ENCODE assay signal across 12 mouse cellular contexts in genomic region chr4:133052995-133053572, GRCm38 (mm10). TPM values are rescaled to one million over a fixed set of nuclear protein-coding genes. Genes with fewer than 3 reads are reported as not detected.
DNase-seq lines count a peak whose midpoint lies in the region; ATAC-seq lines count a peak whose summit lies in the region.
"Had no signal": no experiment of that assay in that cellular context is flagged by ENCODE, and none has a peak within 500 bp of the region (broad histone marks: within the 10 kb centered on the region; RNA-seq: fewer than 3 reads in every experiment).

No protein-coding gene starts in this region.

- peak overlapping the region; percentile 36 for H3K9ac ChIP-seq in heart, embryonic 16.5 days (ENCODE audit: low read length)
- H3K9ac ChIP-seq in neural tube, embryonic 13.5 days, result 0 out of 2 replicates have a peak overlapping the region, but pooled peaks have one; percentile 2
- no peak overlapping the region for H3K9ac ChIP-seq in limb, embryonic 11.5 days (ENCODE audit: low read length)

- H3K36me3 ChIP-seq in heart, embryonic 16.5 days (ENCODE audit: control insufficient read depth, insufficient read depth), result peaks cover 10% of the 10 kb centered on the region; the same call in 1 of the 2 replicates
- peaks cover 16% of the 10 kb centered on the region for H3K36me3 ChIP-seq in neural tube, embryonic 13.5 days
- peaks cover 3% of the 10 kb centered on the region; the same call in 1 of the 2 replicates for H3K36me3 ChIP-seq in limb, embryonic 11.5 days (ENCODE audit: control insufficient read depth, insufficient read depth, low read length)

- no peak overlapping the region for H3K4me2 ChIP-seq in heart, embryonic 16.5 days (ENCODE audit: low read depth, low read length)
- H3K4me2 ChIP-seq in neural tube, embryonic 13.5 days, result no peak overlapping the region
- H3K4me2 ChIP-seq in limb, embryonic 11.5 days (ENCODE audit: low read depth, severe bottlenecking), result peak overlapping the region; percentile 12; the same call in 1 of the 2 replicates

- H3K4me1 ChIP-seq in heart, embryonic 16.5 days (ENCODE audit: control insufficient read depth, insufficient read depth, low read length), result peaks cover 98% of the 10 kb centered on the region
- H3K4me1 ChIP-seq in neural tube, embryonic 13.5 days (replicated peaks), result peaks cover 96% of the 10 kb centered on the region
- H3K4me1 ChIP-seq in limb, embryonic 11.5 days (ENCODE audit: control insufficient read depth, insufficient read depth, low read length), result peaks cover 75% of the 10 kb centered on the region

- no peak for ATAC-seq in heart, embryonic 16.5 days (replicated peaks; ENCODE audit: extremely low read depth, insufficient read depth, low FRiP score)
- ATAC-seq in neural tube, embryonic 13.5 days (ENCODE audit: low read depth), result no peak
- ATAC-seq in limb, embryonic 11.5 days (ENCODE audit: insufficient number of reproducible peaks, low FRiP score, low TSS enrichment, low read depth), result no peak
- ATAC-seq: forebrain, embryonic 16.5 days had no signal

- no peaks in the 10 kb centered on the region for H3K9me3 ChIP-seq in heart, embryonic 16.5 days (replicated peaks; ENCODE audit: control insufficient read depth, low read length)
- H3K9me3 ChIP-seq in neural tube, embryonic 13.5 days, result no peaks in the 10 kb centered on the region
- no peaks in the 10 kb centered on the region for H3K9me3 ChIP-seq in limb, embryonic 11.5 days (ENCODE audit: control insufficient read depth, low read length)

- no peaks in the 10 kb centered on the region for H3K27me3 ChIP-seq in heart, embryonic 16.5 days (ENCODE audit: control insufficient read depth, insufficient read depth, low read length)
- H3K27me3 ChIP-seq in neural tube, embryonic 13.5 days, result no peaks in the 10 kb centered on the region
- H3K27me3 ChIP-seq in limb, embryonic 11.5 days (ENCODE audit: control insufficient read depth, insufficient read depth, low read length), result no peaks in the 10 kb centered on the region
- H3K27me3 ChIP-seq: CH12.LX had no signal

- 63% methylated on average over 13 of the region's 13 CpGs for WGBS in heart, embryonic 16.5 days
- 84% methylated on average over 13 of the region's 13 CpGs for WGBS in neural tube, embryonic 13.5 days
- 88% methylated on average over 13 of the region's 13 CpGs for WGBS in limb, embryonic 11.5 days

- DNase-seq in heart, adult 9 months (ENCODE audit: low spot score in 2 of 2), result no peak
- DNase-seq in neural tube, embryonic 10.5 days (ENCODE audit: extremely low spot score, low spot score), result no peak
- DNase-seq in limb, embryonic 11.5 days (ENCODE audit: low spot score), result no peak
- no peak for DNase-seq in adrenal gland, postnatal 10 days
- DNase-seq in layer of hippocampus, adult 9-10 months (ENCODE audit: low spot score), result no peak
- no peak for DNase-seq in lung, postnatal 25 days (ENCODE audit: low spot score)
- DNase-seq: embryo, embryonic 11 days had no signal

- H3K27ac ChIP-seq in heart, embryonic 16.5 days (ENCODE audit: low read length), result peak overlapping the region; percentile 90
- peak overlapping the region; percentile 64; the same call in 1 of the 2 replicates for H3K27ac ChIP-seq in neural tube, embryonic 13.5 days (replicated peaks)
- peak overlapping the region; percentile 59; the same call in 1 of the 2 replicates for H3K27ac ChIP-seq in limb, embryonic 11.5 days (replicated peaks; ENCODE audit: low read depth, low read length)
- H3K27ac ChIP-seq: macrophage had no signal

- H3K4me3 ChIP-seq in heart, embryonic 16.5 days (ENCODE audit: low read length), result no peak overlapping the region
- no peak overlapping the region for H3K4me3 ChIP-seq in neural tube, embryonic 13.5 days
- no peak overlapping the region for H3K4me3 ChIP-seq in limb, embryonic 11.5 days (ENCODE audit: low read depth, low read length)

RNA-seq across cellular contexts. Expression of gene Ahdc1, which starts 42.0 kb away (rescaled TPM):
- polyA plus RNA-seq in heart, embryonic 16.5 days (2015; fragmentation: Nextera tagmentation; extraction: Ambion mirVana), result 7.1 and 7.2 TPM in 2 replicates
- polyA plus RNA-seq in neural tube, embryonic 13.5 days (2015; fragmentation: Nextera tagmentation; extraction: Ambion mirVana), result 9.4 and 9.9 TPM in 2 replicates
- 10.2 and 10.5 TPM in 2 replicates for polyA plus RNA-seq in limb, embryonic 11.5 days (2014; fragmentation: Nextera tagmentation; extraction: Ambion mirVana)
- 10 to 100 TPM; 50.8 to 74.3 TPM for total RNA-seq in adrenal gland, postnatal 10 days (2021)
